Mouse (Mus musculus): Measurements from ENCODE around the gene Znfx1.

DNA sequence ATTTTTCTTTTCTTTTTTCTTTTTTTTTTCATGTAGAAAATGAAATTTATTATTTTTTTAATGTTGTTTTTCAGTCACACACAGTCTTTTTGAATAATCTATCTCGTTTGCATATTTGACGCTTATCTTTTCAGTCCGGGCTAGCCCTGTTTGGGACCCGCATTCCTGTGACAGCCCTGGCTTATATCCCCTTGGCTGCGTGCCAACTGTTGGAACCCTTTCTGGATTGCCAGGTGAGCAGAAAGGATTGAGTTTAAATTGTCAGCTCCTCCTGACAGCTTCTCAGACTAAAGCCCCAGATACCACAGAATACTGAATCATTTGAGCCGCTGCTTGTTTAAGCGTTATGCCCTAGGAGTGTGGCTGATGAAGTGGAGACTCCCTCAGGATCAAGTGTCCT lies 40.7 kb upstream of the Znfx1 start:
- TF ChIP-seq CTCF (IDR thresholded peaks at IDR 0.05; ENCODE audit: extremely low read depth, insufficient read depth, insufficient read length, insufficient replicate concordance) (no peak), POLR2A (IDR thresholded peaks at IDR 0.05; ENCODE audit: low read depth, low read length) (no peak)
